Mouse (Mus musculus) frontal cortex, postnatal 10 days (tissue): Measurements from ENCODE around the gene Rangrf.
A peak's percentile ranks its signal among the peaks of the same experiment; 100 is the strongest.
"Not testable (repeated sequence)": the region's sequence is repeated elsewhere in the genome, so short reads cannot be mapped to it uniquely, and the experiment has no call there.

Experiments
- DNase-seq, 2 experiments: peaks; one replicate each; pipeline ENCODE4 v3.0.0; 2022; ENCODE audit warnings: low spot score in 2 of 2, mixed read lengths in 1 of 2

Gene Rangrf

GRCm38 (mm10) chr11:68979320-68979733, 4.3 kb upstream of the Rangrf start:
- DNase-seq: no peak

DNA sequence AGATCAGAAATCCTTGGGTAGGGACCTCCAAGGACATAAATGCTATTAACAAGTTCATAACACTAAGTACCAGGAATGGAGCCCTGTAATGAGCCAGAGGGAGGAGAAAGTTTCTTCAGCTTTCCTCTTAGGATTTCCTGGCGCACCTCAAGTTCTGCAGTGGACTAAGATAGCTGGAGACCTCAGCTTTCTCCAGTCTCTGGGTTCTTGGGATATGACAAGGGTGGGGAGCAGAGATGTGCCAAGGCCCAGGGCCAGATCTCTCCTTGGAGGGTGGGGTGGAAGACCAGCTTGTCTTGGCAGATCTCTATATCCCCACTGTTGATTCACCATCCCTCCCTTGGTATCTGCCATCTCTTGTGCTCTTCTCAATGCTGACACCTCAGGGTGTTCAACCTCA, 616 bp upstream of the Rangrf start:
- no peak for DNase-seq

DNA sequence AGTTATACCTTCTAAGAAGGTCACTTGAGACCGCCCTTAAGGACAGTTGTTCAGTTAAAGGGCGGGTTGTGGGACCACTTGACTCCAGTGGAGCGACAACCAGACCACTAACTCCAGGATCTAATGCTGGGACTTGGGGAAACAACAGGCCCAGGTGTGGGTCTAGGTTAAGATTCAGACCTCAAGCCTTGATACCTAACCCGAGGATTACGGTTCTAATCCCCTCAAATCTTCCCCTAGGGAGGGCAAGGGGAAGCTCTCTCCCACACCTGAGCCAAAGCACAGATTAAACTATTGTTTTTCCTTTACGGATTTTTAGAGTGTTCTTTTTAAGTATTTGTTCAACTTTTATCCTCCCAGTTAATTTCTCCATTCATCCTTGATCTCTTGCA, 930 bp downstream of the Rangrf start:
- DNase-seq: no peak

- DNase-seq: peak; percentile 54 to 72
These were observed 1.5 kb downstream of the Rangrf start for GRCm38 (mm10) chr11:68973250-68974058.

DNA sequence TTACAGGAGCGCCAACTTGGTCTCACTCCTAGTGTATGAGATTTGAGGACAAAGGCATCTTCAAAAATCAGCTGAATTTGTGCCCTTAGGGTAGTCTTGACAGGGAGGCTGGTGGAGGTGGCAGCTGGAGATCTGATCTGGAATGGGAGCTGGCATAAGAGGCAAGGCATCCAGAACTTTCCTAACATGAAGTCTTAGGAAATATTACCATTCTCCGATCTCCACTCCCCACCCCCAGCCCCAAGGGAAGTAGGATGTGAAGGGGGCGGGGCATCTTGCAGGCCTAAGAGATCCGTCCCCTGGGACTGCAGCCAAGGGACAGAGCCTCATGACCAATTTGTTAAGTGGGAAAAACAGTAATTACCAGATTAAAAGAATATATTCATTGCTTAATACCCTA, 4.8 kb downstream of the Rangrf start:
- no peak for DNase-seq

DNA sequence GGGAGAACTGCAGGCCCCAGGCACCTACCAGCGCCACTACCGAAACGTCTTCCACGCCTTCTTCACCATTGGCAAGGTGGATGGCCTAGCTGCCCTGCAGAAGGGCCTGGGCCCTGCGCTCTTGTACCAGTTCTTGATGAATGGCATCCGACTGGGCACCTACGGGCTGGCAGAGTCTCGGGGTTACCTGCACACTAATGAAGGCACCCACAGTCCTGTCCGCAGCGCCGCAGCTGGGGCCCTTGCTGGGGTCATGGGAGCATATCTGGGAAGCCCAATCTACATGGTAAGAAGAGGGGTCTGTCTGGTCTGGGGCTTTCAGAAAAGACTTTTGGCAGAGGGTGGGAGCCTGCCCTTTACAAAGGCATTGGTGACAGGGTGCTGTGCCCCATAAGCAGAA, 6.2 kb downstream of the Rangrf start:
- no peak for DNase-seq

DNA sequence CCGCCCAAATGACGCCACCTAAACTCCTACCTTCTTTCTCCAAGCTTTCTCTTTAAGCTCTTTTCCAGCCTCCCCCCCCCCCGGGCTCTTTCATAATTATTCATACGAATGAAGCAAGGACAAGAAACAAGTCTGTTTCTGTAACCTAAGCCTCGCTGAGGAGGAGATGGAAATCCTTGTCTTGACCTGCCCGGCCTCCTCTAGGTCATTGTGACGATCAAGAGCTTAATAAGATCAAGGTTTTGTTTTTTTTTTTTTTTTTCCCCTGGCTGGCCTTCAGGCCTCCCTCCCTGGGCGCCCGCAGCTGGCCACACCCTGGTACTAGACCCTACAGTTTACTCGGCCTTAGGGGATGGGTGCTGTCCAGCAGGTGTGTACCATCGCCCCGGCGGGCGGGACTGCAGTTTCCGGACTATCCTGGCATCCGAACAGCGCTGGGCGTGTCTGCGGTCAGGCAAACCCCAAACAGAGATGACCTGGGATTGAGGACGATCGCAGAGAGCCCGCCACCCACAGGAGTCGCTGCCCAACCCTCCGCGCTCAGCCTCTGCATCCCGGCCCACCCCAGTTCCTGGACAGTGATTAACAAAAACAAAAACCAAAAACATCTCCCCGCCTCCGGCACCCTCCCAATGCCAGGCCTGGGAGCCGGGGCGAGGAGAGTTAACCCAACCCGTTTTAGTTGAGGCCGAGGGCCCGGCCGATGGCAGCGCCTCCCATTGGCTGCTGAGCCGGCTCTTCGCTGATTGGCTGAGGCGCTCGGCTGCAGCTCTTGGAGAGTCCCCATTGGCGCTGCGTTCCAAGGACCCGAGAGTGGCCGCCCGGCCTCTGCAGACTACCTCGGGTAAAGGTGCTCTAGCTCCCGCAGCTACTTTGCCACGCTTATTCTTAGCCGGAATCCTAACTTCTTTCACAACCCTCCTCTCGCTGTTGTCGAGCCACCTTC, 7.4 kb downstream of the Rangrf start, which contains the start of gene Slc25a35:
TSS of gene Slc25a35 (plus strand) at position 795 of the 946 bp plus-strand sequence.
- peak; percentile 77 to 90 for DNase-seq

DNA sequence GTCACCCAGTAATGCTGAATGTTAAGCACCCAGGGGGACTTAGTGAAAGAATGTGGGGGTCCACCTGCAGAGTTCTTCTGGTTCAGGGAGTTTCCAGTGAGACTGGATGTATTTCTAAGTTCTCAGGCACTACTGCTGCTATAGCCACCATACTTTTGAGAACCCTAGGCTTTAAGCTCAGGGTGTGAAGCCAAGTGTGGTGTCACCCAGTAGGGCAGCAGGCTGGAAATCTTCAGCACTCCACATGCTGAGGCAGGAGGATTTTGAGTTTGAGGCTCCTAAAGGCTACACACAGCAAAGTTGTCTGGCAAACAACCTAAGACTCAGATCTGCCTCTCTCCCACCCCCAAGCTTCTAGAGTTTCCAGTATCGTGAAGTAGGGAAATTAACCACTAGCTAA, 8.4 kb downstream of the Rangrf start:
- no peak for DNase-seq

GRCm38 (mm10) chr11:68965845-68966244, 9.1 kb downstream of the Rangrf start:
- DNase-seq: no peak

GRCm38 (mm10) chr11:68965050-68965449, 9.9 kb downstream of the Rangrf start:
- DNase-seq: no peak

DNA sequence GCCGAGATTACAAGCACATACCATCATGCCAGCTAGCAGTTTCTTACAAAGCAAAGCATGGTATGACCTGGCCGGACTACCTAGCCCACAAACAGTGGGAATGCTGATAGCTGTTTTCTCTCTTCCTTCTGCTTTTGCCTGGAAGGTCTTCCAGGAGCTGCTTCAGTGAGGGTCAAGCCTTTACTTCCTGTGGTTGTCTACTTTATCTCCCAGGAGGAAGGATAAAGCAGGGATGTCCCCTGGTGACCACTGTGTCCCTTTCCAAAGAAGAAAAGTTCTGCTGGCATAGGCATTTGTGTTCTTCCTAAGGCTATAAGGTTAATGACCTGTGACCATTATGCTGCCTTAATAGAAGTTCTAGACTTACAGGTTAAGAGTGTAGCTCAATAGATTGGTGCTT, 11.6 kb downstream of the Rangrf start:
- no peak for DNase-seq

DNA sequence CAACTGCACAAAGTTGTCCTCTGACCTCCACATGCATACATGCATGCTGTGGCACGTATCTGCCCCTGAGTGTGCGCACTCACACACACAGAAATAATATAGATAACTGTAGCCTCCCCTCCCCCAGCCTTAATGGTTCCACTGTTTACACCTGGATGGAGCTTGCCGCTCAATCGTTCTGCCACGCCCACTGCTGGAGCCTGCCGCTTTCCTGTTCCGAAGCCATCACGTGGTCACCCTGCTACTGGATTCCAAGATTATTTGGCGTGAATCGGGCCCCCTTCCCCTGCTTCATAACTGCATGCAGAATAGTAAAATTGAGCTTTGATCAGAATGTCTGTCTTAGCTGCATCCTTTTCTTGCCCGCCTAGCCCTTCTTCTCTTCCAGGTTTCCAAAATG, 12.8 kb downstream of the Rangrf start:
- DNase-seq: not testable (repeated sequence)

DNA sequence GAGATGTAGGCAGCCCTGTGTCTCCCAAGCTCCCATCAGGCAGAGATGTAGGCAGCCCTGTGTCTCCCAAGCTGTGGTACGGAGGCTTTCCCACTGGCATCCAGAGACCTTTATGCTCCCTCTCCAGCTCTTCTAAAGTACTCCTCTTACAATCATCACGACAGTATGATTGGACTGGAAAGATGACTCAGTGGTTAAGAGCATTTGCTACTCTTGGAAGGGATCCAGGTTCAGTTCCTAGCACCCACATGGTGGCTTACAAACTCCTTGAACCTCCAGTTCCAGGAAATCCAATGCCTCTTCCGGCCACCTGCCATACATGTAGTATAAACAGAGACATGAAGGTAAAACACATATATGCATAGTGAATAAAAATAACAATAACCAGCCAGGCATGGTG, 13.4 kb downstream of the Rangrf start:
- DNase-seq: no peak

DNA sequence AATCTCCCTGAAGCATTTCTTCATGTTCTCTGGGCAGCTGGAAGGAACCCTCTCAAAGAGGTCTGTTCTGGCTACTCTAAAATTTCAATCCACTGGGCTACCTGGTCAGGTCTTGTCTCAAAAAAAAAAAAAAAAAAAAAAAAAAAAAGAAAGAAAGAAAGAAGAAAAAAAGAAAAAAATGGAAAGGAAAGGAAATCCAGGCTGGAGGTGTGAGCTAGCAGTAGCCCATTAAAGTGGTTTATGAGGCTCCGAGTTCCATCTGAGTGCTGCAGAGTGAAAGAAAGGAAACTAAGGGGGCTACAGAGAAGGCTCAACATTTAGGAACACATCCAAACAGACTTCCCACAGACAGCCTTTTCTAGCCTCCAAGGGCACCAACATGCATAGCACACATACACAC, 17.0 kb downstream of the Rangrf start:
- no peak for DNase-seq

- DNase-seq: no peak
These were observed 17.7 kb downstream of the Rangrf start, which contains the start of gene Arhgef15 for GRCm38 (mm10) chr11:68957308-68957707. Gene Arhgef15, minus strand, starts transcription at chr11:68957480.

DNA sequence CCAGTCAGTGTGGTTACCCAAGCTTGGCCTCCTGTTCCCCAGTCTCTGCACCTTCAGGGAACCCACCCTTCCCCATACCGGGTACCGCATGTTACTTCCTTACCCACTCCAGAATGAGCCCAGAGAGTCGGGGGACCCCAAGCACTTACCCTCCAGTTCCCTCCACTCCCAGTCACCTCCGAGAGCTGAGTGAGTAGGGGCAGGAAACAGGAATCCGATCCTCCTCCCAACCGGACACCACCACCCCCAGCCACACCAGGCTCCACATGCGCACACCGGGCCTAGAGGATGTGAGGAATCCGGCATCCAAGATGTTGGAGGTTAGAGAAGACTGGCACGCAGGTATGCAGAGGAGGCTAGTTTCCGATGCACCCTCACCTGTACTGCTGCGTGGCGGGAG, 18.3 kb downstream of the Rangrf start:
- DNase-seq: no peak

DNA sequence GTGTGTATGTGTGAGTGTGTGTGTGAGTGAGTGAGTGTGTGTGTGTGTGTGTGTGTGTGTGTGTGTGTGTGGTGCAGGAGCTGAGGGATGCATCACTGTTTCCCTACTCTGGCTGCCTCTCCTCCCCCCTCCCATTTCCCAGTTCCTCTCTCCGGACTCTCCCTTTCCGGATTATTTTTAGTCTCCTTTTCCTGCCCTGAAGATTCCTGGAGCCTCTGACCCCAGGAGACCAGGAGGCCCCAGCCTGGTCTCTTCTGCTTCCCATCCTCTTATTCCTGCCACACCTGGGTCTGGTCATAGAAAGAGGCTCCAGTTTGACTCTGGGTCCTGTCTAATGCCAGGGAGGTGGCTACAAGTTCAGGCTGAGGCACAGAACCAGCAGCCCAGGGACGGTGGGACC, 18.9 kb downstream of the Rangrf start:
- no peak for DNase-seq

DNA sequence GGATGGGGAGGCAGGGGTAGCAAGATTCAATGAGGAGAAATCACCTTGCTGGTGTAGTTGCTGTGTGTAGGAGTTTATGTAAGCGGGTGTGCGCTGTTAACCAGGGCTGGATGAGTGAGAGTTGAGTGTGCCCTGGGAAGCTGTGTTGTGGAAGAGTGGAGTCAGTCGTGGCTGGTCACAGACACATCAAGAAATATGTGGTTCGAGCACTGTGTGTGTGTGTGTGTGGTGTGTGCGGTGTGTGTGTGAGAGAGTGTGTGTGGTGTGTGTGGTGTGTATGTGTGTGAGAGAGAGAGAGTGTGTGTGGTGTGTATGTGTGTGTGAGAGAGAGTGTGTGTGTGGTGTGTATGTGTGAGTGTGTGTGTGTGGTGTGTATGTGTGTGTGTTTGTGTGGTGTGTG, 19.5 kb downstream of the Rangrf start:
- DNase-seq: no peak

DNA sequence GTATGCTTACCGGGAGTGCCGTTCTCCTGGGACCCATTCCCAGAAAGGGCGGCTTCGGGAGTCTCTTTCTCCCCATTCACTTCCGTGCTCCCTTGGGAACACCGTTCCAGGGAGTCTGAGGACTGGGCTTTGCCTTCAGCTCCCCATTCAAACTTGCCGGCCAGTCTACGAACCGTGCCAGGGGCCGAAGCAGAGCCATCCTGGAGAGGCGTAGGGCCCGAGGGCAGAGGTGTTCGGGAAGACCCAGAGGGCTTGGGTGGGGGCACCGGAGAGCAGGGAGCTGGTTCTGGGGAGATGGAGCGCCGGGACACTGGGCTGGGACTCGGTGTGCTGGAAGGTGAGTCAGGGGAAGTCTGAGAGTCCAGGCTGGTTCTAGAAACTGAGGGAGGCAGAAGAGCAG, 20.6 kb downstream of the Rangrf start:
- no peak for DNase-seq

- no peak for DNase-seq
These were observed 21.1 kb downstream of the Rangrf start for GRCm38 (mm10) chr11:68953903-68954302.

- DNase-seq: no peak
These were observed 27.4 kb downstream of the Rangrf start for GRCm38 (mm10) chr11:68947542-68947993.

- peak in 1 of 2 experiments; percentile 45 for DNase-seq
These were observed 28.1 kb downstream of the Rangrf start for GRCm38 (mm10) chr11:68946806-68947440.
